Mouse (Mus musculus): ENCODE measurements around the gene Cabp4.
"Not testable (repeated sequence)": the region's sequence is repeated elsewhere in the genome, so short reads cannot be mapped to it uniquely, and the experiment has no call there.

The Cabp4 gene

DNA sequence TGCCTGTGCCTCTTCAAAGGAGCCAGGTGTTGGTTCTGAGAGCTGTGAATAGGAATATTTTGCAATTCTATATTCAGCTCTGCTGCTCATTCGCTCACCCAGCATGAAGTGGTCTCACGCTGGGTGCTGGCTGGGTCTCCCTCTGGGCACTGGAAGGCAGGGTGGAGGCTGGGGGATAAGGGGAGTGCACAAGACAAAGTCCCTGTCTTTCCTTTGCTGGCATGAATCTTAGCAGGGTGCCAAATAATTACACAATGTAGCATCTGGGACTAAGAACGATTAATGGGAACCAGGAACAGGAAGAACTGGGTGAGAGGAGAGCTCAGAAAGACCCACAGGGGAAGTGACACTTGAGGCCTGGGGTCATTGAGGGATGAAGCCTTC lies 3.2 kb upstream of the Cabp4 start:
- no peak for DNase-seq (ENCODE audit: low spot score)

DNA sequence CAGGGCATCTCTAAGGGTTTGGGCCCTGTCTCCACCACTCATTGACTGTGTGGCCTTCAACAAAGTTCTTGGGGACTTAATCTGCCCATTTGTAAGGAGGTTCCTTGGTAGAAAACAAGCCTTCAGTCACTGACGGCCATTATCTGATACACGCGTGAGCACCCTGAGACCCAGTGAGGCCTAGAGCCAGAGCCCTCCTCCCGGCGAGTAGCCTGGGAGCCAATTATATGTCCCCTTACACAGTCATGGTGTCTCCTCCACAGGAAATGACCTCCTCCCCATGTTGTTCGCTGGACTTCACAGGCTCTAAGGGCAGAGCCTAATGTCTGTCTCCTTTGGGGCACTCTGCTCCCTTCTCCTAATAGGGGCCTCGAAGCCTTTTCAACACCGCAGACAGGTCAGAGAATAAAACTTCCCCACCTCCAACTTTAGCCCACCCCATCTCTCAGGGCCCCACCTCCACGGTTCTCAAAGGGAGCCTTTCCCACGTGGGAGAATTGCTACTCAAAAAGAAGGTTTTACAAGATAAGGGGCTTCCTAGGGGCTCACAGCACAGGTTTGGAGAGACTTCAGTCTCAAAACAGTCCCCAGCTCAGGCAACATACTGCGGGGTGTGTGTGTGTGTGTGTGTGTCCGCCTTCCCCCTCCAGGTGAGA lies 2.7 kb upstream of the Cabp4 start:
- no peak for DNase-seq (ENCODE audit: low spot score)

DNA sequence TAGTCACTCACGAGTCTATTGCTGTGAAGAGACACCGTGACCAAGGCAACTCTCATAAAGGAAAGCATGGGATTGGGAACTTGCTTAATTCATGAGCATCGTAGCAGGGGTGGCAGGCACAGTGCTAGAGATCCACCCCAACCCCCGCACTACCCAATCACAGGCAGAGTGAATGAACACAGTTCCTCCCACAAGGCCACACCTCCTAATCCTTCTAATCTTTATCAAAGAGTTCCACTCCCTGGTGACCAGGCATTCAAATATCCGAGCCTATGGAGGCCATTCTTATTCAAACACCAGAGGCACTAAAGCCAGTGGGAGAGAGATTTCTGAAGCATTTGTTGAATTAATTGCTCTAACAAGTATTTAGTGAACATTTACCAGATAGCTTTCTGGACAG lies 2.1 kb upstream of the Cabp4 start:
- no peak for DNase-seq (ENCODE audit: low spot score)

DNA sequence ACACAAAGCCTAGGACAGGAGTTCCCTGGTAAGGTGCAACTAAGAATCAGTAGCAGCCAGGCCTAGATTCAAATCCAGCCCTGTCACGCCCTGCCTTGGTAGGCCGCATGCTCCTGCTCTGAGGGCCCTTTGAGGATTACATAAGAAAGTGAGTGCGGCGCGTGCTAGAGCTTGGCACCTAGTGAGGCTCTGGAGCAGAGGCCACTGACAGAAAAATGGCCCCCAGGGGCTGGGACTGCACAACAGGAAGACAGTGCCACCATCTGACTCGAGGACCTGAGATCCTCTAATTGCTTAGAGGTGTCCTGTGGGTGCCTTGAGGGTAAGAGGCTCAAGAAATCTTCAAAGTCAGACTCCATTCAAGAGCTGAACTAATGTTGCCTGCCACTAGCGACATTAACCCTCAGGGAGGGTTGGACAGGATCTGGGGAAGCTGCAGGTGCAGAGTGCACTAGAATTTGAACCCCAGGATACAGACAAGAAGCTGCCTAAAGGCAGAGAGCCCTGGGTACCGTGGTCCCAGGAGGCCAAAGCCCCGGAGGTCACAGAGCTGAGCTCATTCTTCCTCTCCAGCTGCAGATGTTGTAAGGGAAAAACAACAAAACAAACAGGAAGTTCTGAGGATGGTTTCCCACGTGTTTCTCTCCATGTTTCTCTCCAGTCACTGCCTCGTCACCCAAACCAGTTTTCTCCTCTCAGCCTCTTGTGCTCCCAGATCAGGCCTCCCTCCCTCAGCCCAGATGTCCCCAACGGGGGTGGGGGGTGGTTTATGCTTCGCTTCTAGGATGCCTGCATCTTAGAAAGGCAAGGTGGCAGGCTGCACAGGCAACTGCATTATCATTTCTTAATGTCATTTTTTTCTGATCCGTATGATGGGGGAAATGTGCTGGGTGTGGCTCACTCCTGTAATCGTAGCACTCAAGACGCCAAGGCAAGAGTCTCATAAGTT lies 991 bp upstream of the Cabp4 start:
- DNase-seq (ENCODE audit: low spot score): no peak

DNA sequence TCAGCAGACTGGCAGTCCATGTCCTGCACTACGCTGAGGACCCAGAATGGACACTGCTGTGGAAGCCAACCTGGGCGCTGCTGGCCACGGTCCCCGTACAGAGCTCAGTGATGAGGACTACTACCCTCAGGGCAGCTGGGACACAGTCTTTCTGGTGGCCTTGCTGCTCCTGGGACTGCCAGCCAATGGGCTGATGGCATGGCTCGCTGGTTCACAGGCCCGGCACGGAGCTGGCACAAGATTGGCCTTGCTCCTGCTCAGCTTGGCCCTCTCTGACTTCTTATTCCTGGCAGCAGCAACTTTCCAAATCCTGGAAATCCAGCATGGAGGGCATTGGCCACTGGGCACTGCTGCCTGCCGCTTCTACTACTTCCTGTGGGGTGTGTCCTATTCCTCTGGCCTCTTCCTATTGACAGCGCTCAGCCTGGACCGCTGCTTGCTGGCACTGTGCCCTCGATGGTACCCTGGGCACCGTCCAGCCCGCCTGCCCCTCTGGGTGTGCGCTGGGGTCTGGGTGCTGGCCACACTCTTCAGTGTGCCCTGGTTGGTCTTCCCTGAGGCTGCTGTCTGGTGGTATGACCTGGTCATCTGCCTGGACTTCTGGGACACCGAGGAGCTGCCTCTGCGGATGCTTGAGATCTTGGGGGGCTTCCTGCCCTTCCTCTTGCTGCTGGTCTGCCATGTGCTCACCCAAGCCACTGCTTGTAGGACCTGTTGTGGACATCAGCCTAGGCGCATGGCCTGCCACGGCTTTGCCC lies 1.2 kb downstream of the Cabp4 start:
- DNase-seq (ENCODE audit: low spot score): no peak

DNA sequence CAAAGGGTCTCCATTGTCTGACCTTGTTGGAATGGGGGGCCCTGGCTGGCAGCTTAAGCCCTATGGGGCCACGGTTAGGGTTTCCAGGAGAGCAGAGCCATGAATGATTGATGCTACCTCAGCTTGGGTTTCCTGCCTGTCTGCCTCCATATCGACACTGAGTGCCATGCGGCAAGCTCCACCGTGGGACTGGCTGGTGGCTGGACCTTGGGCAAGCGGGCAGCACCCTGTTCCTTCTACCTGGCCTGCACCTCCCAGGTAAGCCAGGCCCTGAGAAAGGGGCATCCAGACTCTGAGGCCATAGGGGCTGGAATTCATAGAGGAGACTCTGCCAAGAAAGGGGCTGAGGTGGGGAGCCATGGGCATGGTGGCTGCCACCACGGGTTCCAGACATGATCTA lies 3.7 kb downstream of the Cabp4 start:
- DNase-seq (ENCODE audit: low spot score): no peak

DNA sequence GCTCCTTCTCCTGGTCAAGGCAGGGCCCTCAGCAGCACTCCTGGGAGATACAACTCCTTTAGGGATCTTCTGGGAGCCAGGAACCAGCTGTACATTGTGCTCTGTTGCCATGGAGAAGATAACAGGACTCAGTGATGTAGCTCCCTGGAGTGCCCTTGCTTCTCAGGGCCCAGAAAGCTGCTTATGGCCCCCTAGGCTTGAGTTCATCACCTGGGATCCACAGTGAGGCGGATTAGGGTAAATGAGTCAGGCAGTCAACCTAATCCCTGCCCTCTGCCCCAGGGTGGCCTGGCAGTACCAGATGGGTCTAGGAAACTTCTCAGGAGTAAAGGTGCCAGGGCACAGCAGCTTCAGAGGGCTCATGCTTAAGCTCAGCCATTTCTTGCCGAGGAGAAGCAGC lies 4.4 kb downstream of the Cabp4 start, which contains the start of gene Gpr152:
TSS of gene Gpr152 (plus strand) at position 342 of the 400 bp plus-strand sequence.
- no peak for DNase-seq (ENCODE audit: low spot score)

DNA sequence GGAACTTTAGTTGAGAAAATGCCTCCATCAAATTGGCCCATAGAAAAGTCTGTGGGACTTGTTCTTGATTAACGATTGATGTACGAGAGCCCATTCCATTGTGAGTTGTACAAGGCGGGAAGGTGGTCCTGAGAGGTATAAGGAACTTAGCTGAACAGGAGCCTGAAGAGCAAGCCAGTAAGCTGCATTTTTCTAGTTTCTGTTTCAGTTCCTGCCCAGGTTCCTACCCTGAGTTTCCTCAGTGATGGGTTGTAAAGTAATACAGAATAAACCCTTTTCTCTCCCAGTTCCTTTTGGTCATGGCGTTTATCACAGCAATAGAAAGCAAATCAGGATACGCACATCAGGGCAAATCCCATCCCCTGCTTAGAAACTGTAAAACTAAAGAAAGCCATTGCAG lies 5.9 kb downstream of the Cabp4 start:
- no peak for DNase-seq (ENCODE audit: low spot score)

DNA sequence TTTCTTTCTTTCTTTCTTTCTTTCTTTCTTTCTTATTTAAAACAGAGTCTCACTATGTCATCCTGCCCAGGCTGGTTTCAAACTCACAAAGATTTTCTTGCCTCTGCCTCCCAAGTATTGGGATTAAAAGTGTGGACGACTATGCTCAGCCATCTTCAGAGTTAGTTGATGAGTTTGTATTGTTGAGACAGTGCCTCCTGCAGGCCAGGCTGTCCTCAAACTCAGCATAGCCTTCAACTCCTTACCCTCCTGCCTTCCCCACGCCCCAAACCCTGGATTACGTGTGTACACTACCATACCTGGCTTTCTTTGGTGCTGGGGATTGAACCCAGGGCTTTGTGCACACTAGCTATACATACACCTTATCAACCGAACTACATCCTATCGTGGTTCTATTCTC lies 7.4 kb downstream of the Cabp4 start:
- DNase-seq (ENCODE audit: low spot score): no peak

DNA sequence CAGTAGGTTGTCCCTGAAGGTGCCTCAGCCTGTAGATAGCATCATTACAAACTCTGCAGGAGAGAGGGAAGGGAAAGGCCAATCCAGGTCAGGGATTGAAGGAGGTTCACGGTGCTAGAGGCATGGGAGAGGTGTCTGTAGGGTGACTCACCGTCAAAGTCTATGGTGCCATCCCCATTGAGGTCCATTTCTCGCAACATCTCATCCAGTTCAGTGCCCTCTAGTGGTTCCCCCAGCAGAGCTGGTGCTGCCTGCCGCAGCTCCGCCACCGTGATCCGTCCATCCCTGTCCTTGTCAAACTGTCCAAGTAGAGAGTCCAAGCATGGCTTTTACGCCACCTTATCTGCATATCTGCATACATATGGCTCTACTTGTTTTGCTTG lies 7.9 kb downstream of the Cabp4 start:
- not testable (repeated sequence) for DNase-seq (ENCODE audit: low spot score)

DNA sequence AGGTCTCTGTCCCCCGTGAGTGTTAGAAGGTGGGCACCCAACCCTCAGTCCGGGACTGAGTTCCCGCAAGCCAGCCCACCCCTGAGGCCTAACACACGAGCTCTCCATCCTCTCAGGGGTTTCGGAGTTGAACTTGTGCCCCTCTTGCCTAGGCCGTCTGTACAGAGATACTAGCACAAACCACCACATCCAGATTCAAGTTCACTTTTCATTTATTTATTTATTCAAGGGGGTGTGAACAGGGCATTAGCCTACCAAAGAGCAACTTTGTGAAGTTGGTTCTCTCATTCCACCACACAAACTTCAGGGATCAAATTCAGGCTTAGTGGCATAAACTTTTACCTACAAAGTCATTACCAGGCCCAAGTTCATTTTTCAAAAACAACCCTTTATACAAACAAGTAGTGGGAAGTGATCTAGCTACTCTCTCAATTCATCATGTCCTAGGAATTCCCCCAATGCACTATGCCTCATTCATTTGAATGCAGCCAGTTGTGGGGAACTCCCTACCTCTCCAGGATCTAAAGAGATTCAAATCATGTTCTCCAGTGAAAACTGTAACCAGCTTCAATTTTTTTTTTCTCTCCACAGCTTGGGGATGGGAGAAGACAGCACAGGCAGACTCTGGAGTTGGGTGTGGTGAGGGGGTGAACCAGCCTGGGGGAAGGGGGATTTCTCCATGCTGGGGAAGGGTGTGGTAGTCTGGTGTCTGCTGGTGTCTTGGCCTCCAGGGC lies 8.4 kb downstream of the Cabp4 start:
- DNase-seq (ENCODE audit: low spot score): not testable (repeated sequence)

DNA sequence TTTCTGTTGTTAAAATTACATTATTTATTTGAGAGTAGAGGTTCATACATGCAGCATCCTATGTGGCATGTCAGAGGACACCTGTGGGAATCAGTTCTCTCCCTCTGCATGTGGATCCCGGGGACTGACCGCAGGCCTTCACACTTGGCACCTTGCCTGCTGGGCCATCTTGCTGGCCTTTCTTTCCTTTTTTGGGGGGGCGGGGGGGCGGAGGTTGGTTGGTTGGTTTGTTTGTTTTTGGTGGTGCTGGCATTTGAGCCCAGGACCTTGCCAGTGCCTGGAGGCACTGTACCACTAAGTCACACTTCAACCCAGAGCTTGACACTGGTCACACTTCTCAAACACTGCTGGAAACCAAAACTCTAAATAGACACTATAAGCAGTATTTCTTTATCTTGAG lies 9.5 kb downstream of the Cabp4 start:
- DNase-seq (ENCODE audit: low spot score): no peak

DNA sequence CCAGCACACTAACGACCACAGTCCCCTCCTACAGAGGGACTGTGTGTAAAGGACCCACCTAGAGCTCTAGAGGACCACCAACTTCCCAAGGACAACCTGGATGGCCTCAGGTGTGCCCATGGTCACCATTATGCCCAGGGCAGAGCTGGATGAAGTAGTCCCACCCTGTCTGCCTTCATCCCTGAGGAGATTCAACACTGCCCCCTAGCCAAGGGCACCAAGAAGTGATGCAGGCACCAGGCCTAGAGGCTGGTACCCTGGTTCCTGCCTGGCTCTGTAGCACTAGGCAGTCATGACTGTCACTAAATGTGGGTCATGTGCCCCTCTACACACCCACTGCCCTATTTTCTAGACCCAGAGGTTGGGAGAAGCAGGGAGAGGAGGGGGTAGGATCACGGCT lies 12.1 kb downstream of the Cabp4 start:
- DNase-seq (ENCODE audit: low spot score): no peak

DNA sequence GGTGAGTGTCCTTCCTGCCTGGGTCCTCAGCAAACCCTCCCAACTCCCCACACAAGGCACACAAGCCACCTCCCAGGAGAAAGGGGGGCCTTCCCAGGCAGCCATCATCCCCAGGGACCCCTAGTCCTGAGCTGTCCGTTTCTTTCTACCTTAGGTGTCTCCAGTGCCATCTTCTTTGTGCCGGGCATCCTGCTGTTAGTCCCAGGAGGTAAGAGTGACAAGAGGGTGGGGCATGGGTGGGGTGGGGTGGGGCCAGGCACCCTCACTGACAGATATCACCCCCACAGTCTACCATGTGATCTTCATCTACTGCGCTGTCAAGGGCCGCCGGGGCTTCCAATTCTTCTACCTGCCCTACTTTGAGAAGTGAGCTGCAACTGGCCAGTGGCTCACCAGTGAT lies 12.8 kb downstream of the Cabp4 start:
- no peak for DNase-seq (ENCODE audit: low spot score)

DNA sequence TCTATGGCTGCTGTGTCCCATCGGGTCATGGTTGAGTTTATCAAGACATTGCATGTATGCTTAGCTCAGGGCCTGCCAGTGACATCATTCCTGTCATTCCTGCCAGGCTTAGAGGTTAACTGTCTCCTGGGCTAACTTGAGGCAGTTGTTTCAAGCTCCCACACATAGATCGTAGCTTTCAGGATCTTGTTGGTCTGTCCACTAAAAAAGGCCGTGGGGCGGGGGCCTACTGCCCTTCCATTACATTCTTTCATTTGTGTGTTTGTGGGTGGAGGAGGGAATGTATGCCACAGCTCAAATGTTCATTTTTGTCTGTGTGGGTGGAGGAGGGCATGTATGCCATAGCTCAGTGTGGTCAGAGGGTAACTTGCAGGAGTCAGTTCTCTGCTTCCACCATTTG lies 13.7 kb downstream of the Cabp4 start:
- DNase-seq (ENCODE audit: low spot score): no peak

DNA sequence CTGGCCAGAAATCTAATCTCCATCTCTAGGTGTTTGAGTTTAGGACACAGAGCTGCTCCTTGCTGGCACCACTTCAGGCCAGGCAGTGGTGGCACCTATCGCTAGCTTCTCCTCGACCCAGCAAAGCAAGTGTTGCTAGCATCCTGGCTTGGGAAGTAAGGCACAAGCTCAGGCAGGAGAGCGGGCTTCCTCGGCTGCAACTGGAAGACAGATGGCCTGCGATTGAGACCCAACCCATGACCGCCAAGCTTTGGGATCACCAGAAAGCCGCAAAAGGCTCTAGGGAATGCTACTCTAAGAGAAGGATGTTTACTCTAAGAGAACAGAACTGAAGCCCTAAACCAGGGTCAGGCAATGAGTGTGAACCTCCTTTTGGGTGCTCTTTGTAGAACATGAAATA lies 14.4 kb downstream of the Cabp4 start:
- no peak for DNase-seq (ENCODE audit: low spot score)

DNA sequence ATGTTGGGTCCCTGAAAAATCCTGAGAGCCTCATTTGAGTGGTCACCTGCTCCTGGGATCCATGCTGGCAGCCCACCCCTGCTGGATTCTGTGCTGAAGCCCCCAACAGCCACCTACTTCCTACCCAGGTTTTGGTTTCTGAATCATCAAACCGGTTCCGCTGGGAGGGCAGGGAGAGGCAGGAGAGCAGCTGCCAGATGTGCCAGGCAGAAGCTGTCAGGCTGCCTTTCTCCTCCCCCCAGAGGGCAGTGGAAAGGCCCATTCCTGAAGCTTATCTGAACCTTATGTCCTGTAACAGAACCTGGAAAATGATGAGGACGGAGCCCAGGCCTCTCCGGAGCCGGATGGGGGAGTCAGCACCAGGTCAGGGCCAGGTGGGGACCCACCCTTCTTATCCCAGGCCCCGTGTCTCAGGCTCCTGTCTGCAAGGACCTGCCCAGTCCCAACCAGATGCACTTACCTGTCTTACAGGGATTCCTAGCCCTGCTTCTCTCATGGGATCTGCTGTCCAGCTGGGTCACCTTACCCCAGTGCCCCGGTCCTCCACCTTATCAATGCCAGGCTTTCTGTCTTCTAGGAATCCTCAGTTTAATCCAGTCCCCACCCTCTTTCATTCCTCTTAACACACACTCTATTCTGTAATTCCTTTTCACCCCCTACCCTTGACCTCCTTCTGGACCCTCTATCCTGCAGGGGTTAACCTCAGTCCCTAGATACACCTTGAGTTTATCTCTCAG lies 16.9 kb downstream of the Cabp4 start:
- DNase-seq (ENCODE audit: low spot score): no peak

DNA sequence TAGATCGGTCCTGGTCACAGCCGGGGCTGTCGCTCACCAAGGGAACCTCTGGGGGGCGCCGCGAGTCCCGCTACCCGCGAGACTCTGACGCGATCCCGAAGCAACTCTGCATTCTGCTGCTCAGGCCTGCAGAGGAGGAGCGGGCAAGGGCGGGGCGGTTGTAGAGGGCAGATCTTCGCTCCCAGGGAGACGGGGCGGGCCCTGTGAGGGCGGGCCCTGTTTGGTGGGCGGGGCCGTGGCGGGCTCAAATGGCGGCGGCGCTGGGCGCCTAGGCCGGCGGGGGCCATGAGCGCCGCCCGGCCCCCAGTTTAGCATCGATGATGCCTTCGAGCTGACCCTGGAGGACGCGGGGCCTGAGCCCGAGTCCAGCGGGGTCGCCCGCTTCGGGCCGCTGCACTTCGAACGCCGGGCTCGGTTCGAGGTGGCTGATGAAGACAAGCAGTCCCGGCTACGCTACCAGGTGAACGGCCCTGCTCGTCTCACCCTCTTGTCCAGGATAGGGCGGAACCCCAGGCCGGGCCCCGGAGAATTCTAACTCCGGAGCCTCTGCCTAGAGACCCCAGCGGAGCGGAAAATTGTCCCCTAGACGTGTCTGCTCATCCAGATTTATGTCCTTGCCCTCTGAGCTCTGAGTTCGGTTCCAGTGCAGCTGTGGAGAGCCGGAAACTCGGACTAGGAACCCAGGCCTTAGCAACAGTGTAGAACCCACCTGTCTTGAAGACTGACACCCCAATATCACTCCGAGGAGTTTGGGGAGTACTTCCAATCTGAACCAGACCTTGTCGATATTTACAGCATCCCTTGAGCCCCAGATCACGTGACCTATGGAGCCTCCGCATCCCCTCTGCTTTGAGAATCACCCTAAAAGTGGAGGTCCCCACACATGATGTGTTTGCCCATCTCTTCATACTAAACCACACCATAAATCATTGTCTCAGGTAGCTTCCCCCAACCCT lies 17.8 kb downstream of the Cabp4 start, which contains the start of gene Aip:
TSS of gene Aip (minus strand) at position 118 of the 956 bp plus-strand sequence.
- DNase-seq (ENCODE audit: low spot score): peak; percentile 98

DNA sequence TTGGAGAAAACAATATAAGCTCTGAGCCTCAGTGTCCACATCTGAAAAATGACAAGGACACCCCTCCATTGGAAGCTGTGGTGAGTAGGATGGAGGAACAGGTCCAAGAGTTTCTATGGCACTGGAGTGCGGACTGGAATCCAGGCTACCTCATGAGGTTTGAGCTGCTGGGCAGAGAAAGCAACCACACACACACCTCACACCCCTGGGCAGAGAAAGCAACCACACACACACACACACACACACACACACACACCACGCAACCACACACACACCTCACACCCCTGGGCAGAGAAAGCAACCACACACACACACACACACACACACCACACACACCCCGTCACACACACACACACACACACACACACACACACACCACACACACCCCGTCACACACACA lies 18.6 kb downstream of the Cabp4 start:
- DNase-seq (ENCODE audit: low spot score): peak; percentile 27

DNA sequence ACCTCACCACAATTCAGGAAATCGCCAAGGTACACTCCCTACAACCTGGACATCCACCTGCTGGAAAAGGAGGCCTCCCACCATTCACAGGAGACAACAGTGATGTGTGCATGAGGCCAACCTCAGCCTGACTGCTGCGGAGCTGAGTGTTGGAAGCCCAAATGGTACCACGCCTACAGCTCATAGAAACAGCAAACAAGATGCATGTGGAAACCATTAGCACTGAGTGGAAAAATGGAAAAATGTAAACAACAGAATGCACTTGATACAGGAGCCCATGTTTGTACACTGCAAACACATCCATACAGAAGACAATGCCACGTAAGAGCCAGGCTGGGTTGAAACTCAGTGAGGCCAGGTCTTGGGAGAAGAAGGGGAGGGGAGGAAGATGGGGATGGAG lies 19.4 kb downstream of the Cabp4 start:
- DNase-seq (ENCODE audit: low spot score): no peak
